Mouse (Mus musculus) hindbrain, embryonic 16.5 days (tissue): ENCODE results near the gene Arl1. TPM values are rescaled to one million over a fixed set of nuclear protein-coding genes. Genes with fewer than 3 reads are reported as not detected.
"Not testable (repeated sequence)": the region's sequence is repeated elsewhere in the genome, so short reads cannot be mapped to it uniquely, and the experiment has no call there.

Source experiments
- ATAC-seq: fragments of 200-750 bp; cut with Nextera tagmentation; 2 replicates; pipeline ENCODE4 v1.8.0; 2017; ENCODE audit warnings: moderate TSS enrichment, moderate library complexity
- H3K27ac ChIP-seq: fragments of 300-500 bp; sonication (generic); 2 replicates; pipeline ENCODE4 v1.5.1; 2014; ENCODE audit warnings: low read depth, mild to moderate bottlenecking, control low read depth, low read length, moderate library complexity
- H3K27me3 ChIP-seq: fragments of 300-500 bp; sonication (generic); replicated peaks from 2 replicates; pipeline ENCODE4 v1.6.1; 2014; ENCODE audit warnings: low read length; ENCODE audit not compliant: control insufficient read depth, insufficient read depth
- H3K36me3 ChIP-seq: fragments of 300-500 bp; sonication (generic); 2 replicates; pipeline ENCODE4 v1.6.1; 2014; ENCODE audit warnings: mild to moderate bottlenecking, low read length, moderate library complexity, mixed read lengths; ENCODE audit not compliant: control insufficient read depth, insufficient read depth
- H3K4me1 ChIP-seq: fragments of 300-500 bp; sonication (generic); 2 replicates; pipeline ENCODE4 v1.6.1; 2014; ENCODE audit warnings: low read depth, low read length; ENCODE audit not compliant: control insufficient read depth, insufficient read depth
- H3K4me2 ChIP-seq: fragments of 300-500 bp; sonication (generic); 2 replicates; pipeline ENCODE4 v1.6.1; 2014; ENCODE audit warnings: mild to moderate bottlenecking, low read length, control low read depth, moderate library complexity
- H3K4me3 ChIP-seq: fragments of 300-500 bp; sonication (generic); 2 replicates; pipeline ENCODE4 v1.5.1; 2014; ENCODE audit warnings: mild to moderate bottlenecking, low read length, control low read depth, moderate library complexity
- H3K9ac ChIP-seq: fragments of 300-500 bp; sonication (generic); 2 replicates; pipeline ENCODE4 v1.6.1; 2014; ENCODE audit warnings: low read depth, mild to moderate bottlenecking, control low read depth, low read length, moderate library complexity
- H3K9me3 ChIP-seq: fragments of 300-500 bp; sonication (generic); 2 replicates; pipeline ENCODE4 v1.6.1; 2014; ENCODE audit warnings: mild to moderate bottlenecking, low read length, moderate library complexity; ENCODE audit not compliant: control insufficient read depth
- WGBS: fragments of 180-500 bp; shearing (Covaris S2); extraction: QIAGEN DNeasy Blood & Tissue Kit; methylation state at CpG from one replicate; pipeline ENCODE4 v1.1.7; 2014; 5-methylcytosine and 5-hydroxymethylcytosine counted together
- polyA plus RNA-seq: library from polyadenylated mRNA; unstranded; fragments of >200 nt; fragmentation: Nextera tagmentation; extraction: Ambion mirVana; gene quantifications from 2 replicates; pipeline ENCODE4 v1.2.1, GENCODE M21; 2015

Arl1 gene
- polyA plus RNA-seq, 1 experiment from 2014 or later, result 166 TPM

GRCm38 (mm10) chr10:88739818-88740217 is 9.2 kb downstream of the Arl1 start:
- WGBS, result 94% methylated on average over 1 of the region's 1 CpGs
- Histone ChIP-seq H3K27me3 (no peaks in the 10 kb centered on the region), H3K9ac (no peak overlapping the region)

GRCm38 (mm10) chr10:88740781-88741180 is 10.1 kb downstream of the Arl1 start:
- WGBS, result 91% methylated on average over 5 of the region's 5 CpGs
- no peak overlapping the region for H3K4me3 ChIP-seq
- H3K9me3 ChIP-seq, result no peaks in the 10 kb centered on the region
- H3K4me2 ChIP-seq, result no peak overlapping the region
- no peaks in the 10 kb centered on the region for H3K4me1 ChIP-seq
- ATAC-seq, result no peak
- H3K27ac ChIP-seq, result no peak overlapping the region
- no peak overlapping the region for H3K9ac ChIP-seq
- H3K36me3 ChIP-seq, result peaks cover 28% of the 10 kb centered on the region
- H3K27me3 ChIP-seq, result no peaks in the 10 kb centered on the region

More at GRCm38 (mm10) chr10:88739818-88740217, 9.2 kb downstream of the Arl1 start:
- ATAC-seq, result no peak
- no peak overlapping the region for H3K4me3 ChIP-seq
- no peaks in the 10 kb centered on the region for H3K9me3 ChIP-seq
- H3K4me2 ChIP-seq, result no peak overlapping the region
- H3K36me3 ChIP-seq, result peaks cover 24% of the 10 kb centered on the region
- H3K4me1 ChIP-seq, result no peaks in the 10 kb centered on the region
- no peak overlapping the region for H3K27ac ChIP-seq

GRCm38 (mm10) chr10:88741426-88741825 is 10.8 kb downstream of the Arl1 start:
- H3K27me3 ChIP-seq, result no peaks in the 10 kb centered on the region
- H3K27ac ChIP-seq, result no peak overlapping the region
- H3K4me1 ChIP-seq, result no peaks in the 10 kb centered on the region
- no peak overlapping the region for H3K9ac ChIP-seq
- 85% methylated on average over 2 of the region's 2 CpGs for WGBS
- H3K36me3 ChIP-seq, result peaks cover 27% of the 10 kb centered on the region
- ATAC-seq, result no peak
- H3K4me2 ChIP-seq, result no peak overlapping the region
- H3K4me3 ChIP-seq, result no peak overlapping the region
- H3K9me3 ChIP-seq, result no peaks in the 10 kb centered on the region

- Histone ChIP-seq H3K4me3 (no peak overlapping the region), H3K4me1 (no peaks in the 10 kb centered on the region), H3K9ac (no peak overlapping the region), H3K27ac (no peak overlapping the region), H3K4me2 (no peak overlapping the region), H3K36me3 (peaks cover 29% of the 10 kb centered on the region), H3K27me3 (no peaks in the 10 kb centered on the region), H3K9me3 (no peaks in the 10 kb centered on the region)
- no peak for ATAC-seq
- WGBS, result 96% methylated on average over 13 of the region's 13 CpGs
These were observed 31.0 kb downstream of the Arl1 start for GRCm38 (mm10) chr10:88761524-88762212.

GRCm38 (mm10) chr10:88765431-88766142 is 34.9 kb downstream of the Arl1 start:
- H3K4me1 ChIP-seq, result no peaks in the 10 kb centered on the region
- H3K36me3 ChIP-seq, result peaks cover 31% of the 10 kb centered on the region
- ATAC-seq, result no peak
- H3K4me3 ChIP-seq, result no peak overlapping the region
- no peaks in the 10 kb centered on the region for H3K27me3 ChIP-seq
- no peak overlapping the region for H3K27ac ChIP-seq
- no peak overlapping the region for H3K9ac ChIP-seq
- WGBS, result 91% methylated on average over 15 of the region's 15 CpGs
- no peaks in the 10 kb centered on the region for H3K9me3 ChIP-seq
- no peak overlapping the region for H3K4me2 ChIP-seq

- Histone ChIP-seq H3K4me1 (no peaks in the 10 kb centered on the region), H3K36me3 (peaks cover 29% of the 10 kb centered on the region), H3K9ac (no peak overlapping the region), H3K4me3 (no peak overlapping the region), H3K27ac (no peak overlapping the region), H3K27me3 (no peaks in the 10 kb centered on the region), H3K4me2 (no peak overlapping the region), H3K9me3 (no peaks in the 10 kb centered on the region)
- no peak for ATAC-seq
- WGBS, result 98% methylated on average over 5 of the region's 5 CpGs
These were observed 38.3 kb downstream of the Arl1 start for GRCm38 (mm10) chr10:88768961-88769360.

GRCm38 (mm10) chr10:88769676-88770075 is 39.0 kb downstream of the Arl1 start:
- no peak overlapping the region for H3K4me2 ChIP-seq
- ATAC-seq, result no peak
- H3K27me3 ChIP-seq, result no peaks in the 10 kb centered on the region
- no peak overlapping the region for H3K9ac ChIP-seq
- H3K9me3 ChIP-seq, result no peaks in the 10 kb centered on the region
- no peaks in the 10 kb centered on the region for H3K4me1 ChIP-seq
- no peak overlapping the region for H3K4me3 ChIP-seq
- no peak overlapping the region for H3K27ac ChIP-seq
- 95% methylated on average over 7 of the region's 7 CpGs for WGBS
- H3K36me3 ChIP-seq, result peaks cover 29% of the 10 kb centered on the region

- 89% methylated on average over 5 of the region's 5 CpGs for WGBS
- H3K27me3 ChIP-seq, H3K9me3 ChIP-seq, H3K9ac ChIP-seq, H3K4me2 ChIP-seq, H3K4me1 ChIP-seq, H3K4me3 ChIP-seq, ATAC-seq, H3K27ac ChIP-seq: not testable (repeated sequence)
- H3K36me3 ChIP-seq, result peaks cover 23% of the 10 kb centered on the region
These were observed 42.3 kb downstream of the Arl1 start for GRCm38 (mm10) chr10:88772965-88773364.

- 89% methylated on average over 6 of the region's 6 CpGs for WGBS
- no peak overlapping the region for H3K9ac ChIP-seq
- H3K36me3 ChIP-seq, result peaks cover 8% of the 10 kb centered on the region
- no peak for ATAC-seq
- no peak overlapping the region for H3K27ac ChIP-seq
- H3K4me1 ChIP-seq, result no peaks in the 10 kb centered on the region
- no peak overlapping the region for H3K4me2 ChIP-seq
- no peaks in the 10 kb centered on the region for H3K27me3 ChIP-seq
- no peaks in the 10 kb centered on the region for H3K9me3 ChIP-seq
- H3K4me3 ChIP-seq, result no peak overlapping the region
These were observed 45.5 kb downstream of the Arl1 start for GRCm38 (mm10) chr10:88776206-88776605.
